Mouse (Mus musculus): ENCODE results near the gene Rsl1d1.

GRCm38 (mm10) chr16:11174671-11175081 lies 28.5 kb downstream of the Rsl1d1 start:
- TF ChIP-seq CTCF (IDR thresholded peaks at IDR 0.05; ENCODE audit: low read depth), result peak; percentile 81
- TF ChIP-seq EP300 (optimal IDR thresholded peaks at IDR 0.05), result no peak

Data from stomach, postnatal 0 days (tissue).